Mouse (Mus musculus): ENCODE measurements around the gene Rbm11.

The Rbm11 gene

DNA sequence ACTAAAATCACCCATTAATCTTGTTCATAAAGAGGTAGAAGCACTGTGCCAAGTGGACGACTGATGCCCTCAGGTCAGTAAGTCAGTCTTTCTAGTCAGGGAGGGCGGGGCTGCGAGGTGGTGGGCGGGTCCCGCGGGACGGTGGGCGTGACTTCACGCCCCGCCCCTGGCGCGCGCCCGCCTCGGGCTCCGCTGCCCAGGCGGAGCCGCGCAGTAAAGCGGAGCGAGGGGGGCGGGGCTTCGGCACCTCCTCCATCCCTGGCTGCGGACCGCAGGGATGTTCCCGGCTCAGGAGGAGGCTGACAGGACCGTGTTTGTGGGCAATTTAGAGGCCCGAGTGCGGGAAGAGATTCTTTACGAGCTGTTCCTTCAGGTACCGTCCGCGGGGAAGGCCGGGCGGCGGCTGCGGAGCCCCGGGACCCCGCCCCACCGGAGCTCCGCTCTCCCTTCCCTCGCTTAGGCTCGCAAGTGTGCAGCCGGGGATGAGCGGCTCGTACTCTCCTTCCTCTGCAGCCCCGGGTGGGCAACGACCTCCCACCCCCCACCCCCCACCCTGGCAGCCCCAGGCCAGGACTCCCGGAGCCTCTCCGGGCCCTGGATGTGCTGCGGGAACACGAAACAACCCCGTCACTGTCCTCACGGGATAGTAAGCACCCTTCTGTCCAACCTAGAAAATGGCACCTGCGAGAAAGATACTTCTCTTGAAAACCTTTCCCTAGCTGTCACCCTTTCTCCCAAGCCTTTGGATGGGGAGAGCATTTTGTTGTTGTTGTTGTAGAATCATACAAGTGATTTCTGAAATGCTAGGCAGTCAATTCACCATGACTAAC, at the start of gene Rbm11:
TSS of gene Rbm11 (plus strand) at position 174 of the 830 bp plus-strand sequence.
- DNase-seq (ENCODE audit: low read depth): no peak

DNA sequence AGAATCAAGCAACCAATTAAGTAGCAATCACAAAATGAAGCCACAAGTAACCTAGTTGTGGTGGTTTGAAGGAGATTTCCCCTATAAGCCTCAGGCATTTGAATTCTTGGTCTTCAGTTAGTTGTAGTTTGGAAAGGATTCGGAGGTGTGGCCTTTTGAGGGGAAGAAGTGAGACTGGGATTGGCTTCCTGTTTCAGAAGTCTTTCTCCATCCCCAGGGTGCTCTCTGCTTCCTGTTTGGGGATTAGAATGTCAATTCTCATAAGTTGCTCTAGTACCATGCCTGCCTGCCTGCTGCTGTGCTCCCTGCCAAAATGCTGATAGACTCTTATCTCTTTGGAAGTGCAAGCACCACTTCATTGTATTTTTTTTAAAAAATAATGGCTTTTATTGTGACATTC, 47.3 kb upstream of the Rbm11 start:
- no peak for DNase-seq (ENCODE audit: low read depth)

DNA sequence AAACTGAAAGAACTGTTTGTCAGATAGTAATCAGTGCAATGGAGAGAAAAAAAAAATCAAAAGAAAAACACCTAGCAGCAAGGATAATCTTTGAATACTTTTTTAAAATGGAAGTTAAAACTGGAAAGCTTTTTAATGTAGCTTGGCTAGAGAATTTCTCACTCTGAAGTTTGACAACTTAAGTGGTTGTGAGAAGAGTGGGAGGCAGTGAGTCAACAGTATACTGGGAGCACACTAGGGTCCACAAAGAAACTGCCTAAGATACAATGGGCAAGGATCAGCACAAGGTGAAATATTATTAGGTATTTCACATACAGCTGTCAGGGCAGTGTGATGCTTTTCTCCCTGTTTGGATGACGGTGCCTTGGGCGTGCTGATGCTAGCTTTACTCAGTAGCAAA, 29.7 kb upstream of the Rbm11 start:
- DNase-seq (ENCODE audit: low read depth): no peak

DNA sequence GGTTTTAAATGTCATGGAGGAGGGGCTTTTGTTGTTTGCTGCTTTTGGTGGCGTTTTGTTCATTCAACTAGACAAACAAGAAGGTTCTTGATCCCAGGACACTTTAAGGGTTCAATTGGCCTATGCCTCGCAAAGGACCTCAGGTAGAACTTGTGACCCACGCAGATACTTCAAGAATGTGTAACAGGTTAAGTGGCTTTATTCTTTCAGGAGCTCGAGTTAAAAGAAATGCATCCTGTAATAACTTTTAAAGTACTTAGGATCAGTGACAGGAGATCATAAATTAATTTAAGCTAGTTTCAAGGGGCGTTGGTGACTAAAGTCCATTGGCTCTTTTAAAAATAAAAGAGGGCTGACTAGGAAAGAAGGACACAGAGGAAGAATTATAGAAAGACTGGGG, 10.4 kb upstream of the Rbm11 start:
- DNase-seq (ENCODE audit: low read depth): no peak

DNA sequence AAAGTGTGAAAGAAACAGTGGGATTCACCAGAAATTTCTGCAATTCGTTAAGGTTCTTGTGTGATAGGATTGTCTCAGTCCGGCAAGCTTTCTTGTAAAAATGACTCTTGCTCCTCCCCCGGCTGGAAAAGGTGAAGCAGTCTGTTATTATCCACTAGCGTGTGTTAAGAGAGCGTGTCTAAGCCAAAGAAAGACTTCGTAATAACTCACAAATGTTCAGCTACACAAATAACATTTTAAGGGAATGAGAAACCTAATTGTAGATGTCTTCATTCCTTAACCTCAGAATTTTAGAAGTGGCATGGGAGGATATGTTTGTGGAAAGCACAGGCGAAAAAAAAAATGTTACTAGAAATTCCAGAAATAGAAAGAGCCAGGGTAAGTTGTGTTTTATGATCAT, 6.7 kb upstream of the Rbm11 start, which contains the start of gene Lipi:
TSS of gene Lipi (minus strand) at position 101 of the 400 bp plus-strand sequence.
- no peak for DNase-seq (ENCODE audit: low read depth)

DNA sequence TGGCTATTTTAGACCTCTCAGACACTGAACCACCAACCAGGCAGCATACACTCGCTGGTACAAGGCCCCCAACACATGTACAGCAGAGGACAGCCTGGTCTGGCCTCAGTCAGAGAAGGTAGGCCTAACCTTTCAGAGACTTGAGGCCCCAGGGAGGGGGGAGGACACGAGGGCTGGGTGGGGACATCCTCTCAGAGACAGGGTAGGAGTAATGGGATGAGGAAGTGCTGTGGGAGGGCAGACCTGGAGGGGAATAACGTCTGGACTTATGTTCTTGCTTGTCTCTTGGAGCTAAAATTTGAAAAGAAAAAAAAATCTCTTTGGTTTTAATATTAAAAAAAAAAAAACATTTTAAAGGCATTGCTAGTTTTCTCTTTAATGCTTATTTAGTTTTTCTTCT, 6.2 kb upstream of the Rbm11 start:
- DNase-seq (ENCODE audit: low read depth): no peak

DNA sequence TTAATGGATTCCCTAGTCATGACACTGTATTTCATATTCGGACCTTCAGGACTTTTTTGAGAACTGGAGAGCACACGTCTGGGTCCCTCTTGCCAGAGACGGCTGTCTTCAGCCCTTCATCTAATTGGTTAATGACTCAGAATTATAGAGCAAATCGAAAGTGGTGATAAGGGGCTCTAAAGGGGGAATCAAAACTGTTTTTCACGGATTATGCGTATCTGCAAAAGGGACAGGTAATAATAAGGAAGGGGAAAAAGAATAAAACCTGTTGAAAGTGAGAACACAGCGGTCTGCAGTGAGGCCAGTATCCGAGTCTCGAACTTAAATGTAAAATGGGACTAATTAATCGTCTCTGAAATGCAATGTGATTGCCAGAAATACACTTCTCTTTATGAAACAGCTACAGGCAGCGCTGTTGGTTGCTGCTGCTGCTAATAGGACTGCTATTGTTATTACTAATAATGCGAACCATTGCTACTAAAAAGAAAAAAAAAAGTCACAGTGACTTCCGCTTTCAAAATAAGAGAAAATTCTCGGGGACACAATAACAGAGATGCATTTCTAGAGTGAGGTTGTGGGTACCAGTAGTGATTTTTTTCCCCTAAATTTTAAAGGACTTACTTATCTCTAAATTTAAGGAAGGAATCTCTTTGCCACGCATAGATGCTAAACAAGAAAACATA, 998 bp downstream of the Rbm11 start:
- no peak for DNase-seq (ENCODE audit: low read depth)

DNA sequence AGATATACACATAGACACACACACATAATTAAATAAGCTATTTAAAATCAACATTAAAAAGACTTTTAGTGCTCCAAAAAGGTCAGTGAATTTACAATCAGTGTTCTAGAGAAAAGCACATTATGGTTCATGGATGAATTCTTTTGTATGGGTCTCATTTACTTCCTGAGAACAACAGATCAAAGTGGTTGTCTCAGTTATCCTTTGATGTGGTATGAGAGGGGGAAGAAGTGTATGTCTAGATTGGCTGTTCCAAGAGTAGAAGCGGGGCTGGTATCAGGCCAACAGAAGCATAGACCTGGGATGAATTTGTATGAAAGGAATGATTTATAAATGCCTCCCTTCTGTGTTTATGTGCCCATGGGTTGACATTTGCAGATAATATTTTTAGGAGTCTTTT, 13.8 kb downstream of the Rbm11 start:
- DNase-seq (ENCODE audit: low read depth): no peak

DNA sequence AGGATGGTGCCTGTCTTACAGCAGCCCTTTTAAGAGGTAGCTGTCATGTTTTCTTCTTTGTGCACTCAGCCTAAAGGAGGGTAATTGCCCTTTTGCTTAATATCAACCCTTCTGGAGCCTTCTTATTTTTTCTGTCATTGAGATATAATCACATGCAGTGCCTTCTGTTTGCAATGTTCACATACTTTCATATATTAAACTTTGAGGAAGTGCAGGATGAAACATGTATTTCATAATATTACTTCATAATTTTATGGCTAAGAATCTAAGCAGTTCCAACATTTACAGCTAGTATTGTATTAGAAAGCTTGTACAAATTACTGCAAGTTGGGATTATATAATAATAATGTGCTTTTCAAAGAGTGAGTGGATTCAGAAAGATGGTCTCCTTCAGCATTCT, 19.9 kb downstream of the Rbm11 start:
- no peak for DNase-seq (ENCODE audit: low read depth)

DNA sequence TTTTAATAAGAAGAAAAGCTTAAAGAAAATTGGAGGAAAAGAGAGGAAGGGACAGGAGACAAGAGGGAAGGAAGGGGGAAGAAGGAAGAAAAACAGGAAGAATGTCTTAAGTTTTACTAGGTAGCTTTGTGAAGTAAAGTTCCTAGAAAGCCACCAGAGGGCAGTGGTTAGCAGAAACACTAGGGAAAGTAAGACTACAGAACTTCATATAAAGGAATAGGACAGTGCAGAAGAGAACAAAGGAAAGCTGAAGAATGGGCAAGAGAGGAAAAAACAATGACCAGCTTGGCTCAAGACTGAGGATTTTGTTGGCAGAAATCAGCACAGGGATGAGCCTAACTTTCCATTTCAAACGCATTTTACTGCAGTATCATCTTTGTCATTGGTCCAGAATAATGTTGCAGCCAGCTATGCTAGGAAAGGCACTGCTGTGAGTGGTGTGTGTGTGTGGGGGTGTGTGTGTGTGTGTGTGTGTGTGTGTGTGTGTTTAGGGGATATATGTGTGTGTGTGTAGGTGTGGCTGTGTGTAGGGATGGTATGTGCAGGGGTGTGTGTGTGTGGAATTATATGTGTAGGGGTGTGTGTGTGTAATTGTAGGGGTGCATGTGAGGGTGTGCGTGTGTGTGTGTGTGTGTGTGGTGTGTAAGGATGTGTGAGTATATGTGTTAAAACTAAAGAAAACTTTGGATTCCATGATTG, 25.2 kb downstream of the Rbm11 start:
- DNase-seq (ENCODE audit: low read depth): peak; percentile 65

DNA sequence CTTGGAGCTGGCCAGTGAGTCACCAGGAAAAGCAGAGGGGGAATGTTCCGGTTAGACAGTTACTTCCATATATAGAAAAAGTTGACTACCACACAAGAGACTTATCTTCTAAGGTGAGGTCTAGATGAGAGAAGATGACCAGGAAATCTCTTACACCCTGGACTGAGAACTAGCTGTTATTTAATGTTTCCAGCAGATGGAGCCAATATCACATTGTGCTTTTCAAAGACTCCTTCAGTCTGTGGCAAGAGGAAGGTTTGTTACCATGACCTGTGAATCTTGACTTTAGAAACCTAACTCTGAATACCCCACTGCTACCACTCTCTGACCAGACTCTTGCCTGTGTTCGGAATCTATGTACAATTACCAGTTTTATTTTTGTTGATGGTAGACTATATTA, 35.2 kb downstream of the Rbm11 start:
- DNase-seq (ENCODE audit: low read depth): peak; percentile 1
